Mouse (Mus musculus) left cerebral cortex, postnatal 25 days (tissue): ENCODE data around the gene Gm20517. TPM values are rescaled to one million over a fixed set of nuclear protein-coding genes. Genes with fewer than 3 reads are reported as not detected.
"Not testable (repeated sequence)": the region's sequence is repeated elsewhere in the genome, so short reads cannot be mapped to it uniquely, and the experiment has no call there.

Source experiments
- DNase-seq, 2 experiments: peaks; one replicate each; pipeline ENCODE4 v3.0.0; 2022; ENCODE audit warnings: low spot score in 2 of 2, mixed read lengths in 1 of 2
- intact Hi-C: fragments of 180-260 bp; cut with DNase I; formaldehyde crosslinking; loops from one replicate; pipeline ENCODE4 v1.15.1; 2025
- total RNA-seq, 2 experiments: library from RNA; stranded (reverse); gene quantifications; 2 replicates each; pipeline ENCODE4 v1.2.3; 2021

Gene Gm20517
- total RNA-seq, 2 experiments from 2014 or later: 3.5 to 7.2 TPM

GRCm38 (mm10) chr17:47595248-47596161 lies 15.9 kb upstream of the Gm20517 start:
- intact Hi-C loops: no loop called here
- no peak for DNase-seq

GRCm38 (mm10) chr17:47596162-47596838 lies 15.1 kb upstream of the Gm20517 start:
- intact Hi-C loops: no loop called here
- DNase-seq: no peak

GRCm38 (mm10) chr17:47596839-47597164 lies 14.6 kb upstream of the Gm20517 start:
- DNase-seq: no peak
- intact Hi-C loops: no loop called here

- intact Hi-C loops: no loop called here
- DNase-seq: no peak
Measured at GRCm38 (mm10) chr17:47597261-47597660, 14.1 kb upstream of the Gm20517 start.

GRCm38 (mm10) chr17:47597838-47598579 lies 13.4 kb upstream of the Gm20517 start:
- intact Hi-C loops: no loop called here
- DNase-seq: no peak

- intact Hi-C loops, DNase-seq: not testable (repeated sequence)
Measured at GRCm38 (mm10) chr17:47598580-47599304, 12.6 kb upstream of the Gm20517 start.

- no peak for DNase-seq
- intact Hi-C loops: no loop called here
Measured at GRCm38 (mm10) chr17:47599511-47600297, 11.7 kb upstream of the Gm20517 start.

- no peak for DNase-seq
- intact Hi-C loops: no loop called here
Measured at GRCm38 (mm10) chr17:47600601-47601388, 10.6 kb upstream of the Gm20517 start.

GRCm38 (mm10) chr17:47601389-47601755 lies 10.0 kb upstream of the Gm20517 start:
- no peak for DNase-seq
- intact Hi-C loops: no loop called here

- intact Hi-C loops: no loop called here
- DNase-seq: no peak
Measured at GRCm38 (mm10) chr17:47602289-47602688, 9.1 kb upstream of the Gm20517 start.

- DNase-seq: no peak
- intact Hi-C loops: no loop called here
Measured at GRCm38 (mm10) chr17:47606220-47606619, 5.2 kb upstream of the Gm20517 start.

GRCm38 (mm10) chr17:47609182-47609581 lies 2.2 kb upstream of the Gm20517 start:
- intact Hi-C loops: no loop called here
- DNase-seq: no peak

GRCm38 (mm10) chr17:47611661-47611982 lies 233 bp downstream of the Gm20517 start:
- intact Hi-C loops: loop anchor here (5.0 kb wide), 1 partner anchor 76 kb away; the partner anchor contains the start of genes Frs3 and Tomm6
- no peak for DNase-seq

- no peak for DNase-seq
- intact Hi-C loops: loop anchor here (5.0 kb wide), 1 partner anchor 73 kb away; the partner anchor contains the start of genes Frs3 and Tomm6
Measured at GRCm38 (mm10) chr17:47614018-47614417, 2.6 kb downstream of the Gm20517 start.

GRCm38 (mm10) chr17:47616119-47616518 lies 4.7 kb downstream of the Gm20517 start:
- intact Hi-C loops: no loop called here
- no peak for DNase-seq

- intact Hi-C loops: no loop called here
- DNase-seq: no peak
Measured at GRCm38 (mm10) chr17:47616652-47617051, 5.3 kb downstream of the Gm20517 start.

GRCm38 (mm10) chr17:47617605-47618307 lies 6.4 kb downstream of the Gm20517 start:
- DNase-seq: no peak
- intact Hi-C loops: no loop called here
